Mouse (Mus musculus): ENCODE measurements at regions not wholly inside any gene's neighbourhood (a gene's known extent, or its start where the extent isn't known, plus 50 kb on each side); places are given as distances from the start of the nearest gene placed in this dataset.

DNA sequence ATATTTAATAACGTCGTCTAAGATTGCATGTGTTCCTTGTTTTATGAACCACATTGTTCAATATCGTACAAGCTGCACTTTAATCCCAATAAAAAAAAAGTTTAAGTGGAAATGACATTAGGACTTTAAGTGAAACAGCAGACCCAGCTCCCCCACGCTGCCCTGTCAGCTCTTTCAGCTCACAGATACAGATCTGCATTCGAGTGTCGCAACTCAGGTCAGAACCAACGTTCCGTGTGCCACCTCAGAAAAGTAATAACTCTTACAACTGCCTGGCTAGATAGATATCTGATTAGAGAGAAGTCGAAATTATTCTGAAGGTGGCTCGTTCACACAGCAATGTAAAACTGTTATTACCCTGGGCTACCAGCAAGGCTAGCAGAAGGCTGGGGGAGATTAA, 364.0 kb upstream of the Dach1 start:
- Histone ChIP-seq H3K9me3 (ENCODE audit: control insufficient read depth, low read length) (no peaks in the 10 kb centered on the region), H3K4me2 (ENCODE audit: low read depth, low read length, severe bottlenecking) (no peak overlapping the region), H3K9ac (ENCODE audit: low read length) (no peak overlapping the region), H3K27me3 (ENCODE audit: control insufficient read depth, insufficient read depth, low read length) (no peaks in the 10 kb centered on the region), H3K4me3 (ENCODE audit: low read depth, low read length) (no peak overlapping the region), H3K27ac (ENCODE audit: low read depth, low read length) (no peak overlapping the region), H3K4me1 (replicated peaks; ENCODE audit: control insufficient read depth, insufficient read depth, low read length) (no peaks in the 10 kb centered on the region), H3K36me3 (ENCODE audit: control insufficient read depth, insufficient read depth, low read length) (no peaks in the 10 kb centered on the region)
- 89% methylated on average over 10 of the region's 10 CpGs for WGBS
- no peak for ATAC-seq (replicated peaks; ENCODE audit: low FRiP score)
- no peak for DNase-seq (ENCODE audit: low spot score)

GRCm38 (mm10) chr14:98520966-98521365, 351.4 kb upstream of the Dach1 start:
- Histone ChIP-seq H3K4me1 (replicated peaks; ENCODE audit: control insufficient read depth, insufficient read depth, low read length) (no peaks in the 10 kb centered on the region), H3K27ac (ENCODE audit: low read depth, low read length) (no peak overlapping the region), H3K36me3 (ENCODE audit: control insufficient read depth, insufficient read depth, low read length) (no peaks in the 10 kb centered on the region), H3K9me3 (ENCODE audit: control insufficient read depth, low read length) (no peaks in the 10 kb centered on the region), H3K27me3 (ENCODE audit: control insufficient read depth, insufficient read depth, low read length) (no peaks in the 10 kb centered on the region), H3K4me2 (ENCODE audit: low read depth, low read length, severe bottlenecking) (no peak overlapping the region), H3K9ac (ENCODE audit: low read length) (no peak overlapping the region), H3K4me3 (ENCODE audit: low read depth, low read length) (no peak overlapping the region)
- DNase-seq (ENCODE audit: low spot score) (no peak), ATAC-seq (replicated peaks; ENCODE audit: low FRiP score) (no peak)
- WGBS: 97% methylated on average over 3 of the region's 3 CpGs

- H3K4me2 ChIP-seq (ENCODE audit: low read depth, low read length, severe bottlenecking): no peak overlapping the region
- ATAC-seq (replicated peaks; ENCODE audit: low FRiP score) (no peak), DNase-seq (ENCODE audit: low spot score) (no peak)
- 93% methylated on average over 6 of the region's 6 CpGs for WGBS
- H3K4me3 ChIP-seq (ENCODE audit: low read depth, low read length): no peak overlapping the region
- no peaks in the 10 kb centered on the region for H3K4me1 ChIP-seq (replicated peaks; ENCODE audit: control insufficient read depth, insufficient read depth, low read length)
- no peak overlapping the region for H3K9ac ChIP-seq (ENCODE audit: low read length)
- no peaks in the 10 kb centered on the region for H3K27me3 ChIP-seq (ENCODE audit: control insufficient read depth, insufficient read depth, low read length)
- H3K9me3 ChIP-seq (ENCODE audit: control insufficient read depth, low read length): no peaks in the 10 kb centered on the region
- no peaks in the 10 kb centered on the region for H3K36me3 ChIP-seq (ENCODE audit: control insufficient read depth, insufficient read depth, low read length)
- no peak overlapping the region for H3K27ac ChIP-seq (ENCODE audit: low read depth, low read length)
These were observed 335.8 kb upstream of the Dach1 start for GRCm38 (mm10) chr14:98505321-98505720.

- H3K9me3 ChIP-seq (ENCODE audit: control insufficient read depth, low read length): no peaks in the 10 kb centered on the region
- ATAC-seq (replicated peaks; ENCODE audit: low FRiP score) (no peak), DNase-seq (ENCODE audit: low spot score) (no peak)
- WGBS: 94% methylated on average over 8 of the region's 8 CpGs
- no peaks in the 10 kb centered on the region for H3K4me1 ChIP-seq (replicated peaks; ENCODE audit: control insufficient read depth, insufficient read depth, low read length)
- no peak overlapping the region for H3K4me3 ChIP-seq (ENCODE audit: low read depth, low read length)
- no peak overlapping the region for H3K27ac ChIP-seq (ENCODE audit: low read depth, low read length)
- H3K36me3 ChIP-seq (ENCODE audit: control insufficient read depth, insufficient read depth, low read length): no peaks in the 10 kb centered on the region
- no peak overlapping the region for H3K9ac ChIP-seq (ENCODE audit: low read length)
- H3K4me2 ChIP-seq (ENCODE audit: low read depth, low read length, severe bottlenecking): no peak overlapping the region
- H3K27me3 ChIP-seq (ENCODE audit: control insufficient read depth, insufficient read depth, low read length): no peaks in the 10 kb centered on the region
These were observed 307.9 kb upstream of the Dach1 start for GRCm38 (mm10) chr14:98477416-98477815.

DNA sequence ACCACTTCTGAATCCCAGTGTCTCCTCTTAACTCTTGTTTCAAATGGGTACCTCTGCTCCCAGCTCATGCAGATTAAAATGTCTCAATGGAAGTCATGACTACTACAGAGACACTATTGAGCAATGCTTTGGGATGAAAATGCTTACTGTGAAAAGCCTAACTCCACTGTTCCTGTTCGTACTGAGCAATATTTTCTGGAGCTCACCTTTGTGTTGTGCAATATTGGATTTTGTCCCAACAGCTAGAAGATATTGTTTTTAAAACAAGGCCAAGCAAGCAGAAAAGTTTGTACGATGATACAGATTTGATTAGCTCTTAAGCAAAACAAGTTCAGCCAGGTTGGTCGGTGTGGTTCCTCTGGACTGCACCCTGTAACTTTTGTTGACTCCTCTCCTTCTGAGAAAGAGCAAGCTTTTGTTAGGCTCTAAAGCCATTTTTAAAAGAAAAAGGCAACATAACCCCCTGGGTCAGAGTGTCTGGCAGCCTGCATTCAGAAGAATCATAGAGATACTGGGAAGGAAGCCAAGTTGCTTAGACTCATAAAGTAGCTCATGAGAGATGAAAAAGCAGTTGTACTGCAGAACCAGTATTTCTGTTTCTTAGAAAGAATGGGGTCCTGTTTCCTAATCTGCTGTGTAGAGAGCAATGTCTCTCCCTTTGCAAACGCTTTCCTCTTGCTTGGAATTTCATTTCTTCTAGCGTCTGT, 302.4 kb upstream of the Dach1 start:
- DNase-seq (ENCODE audit: low spot score): no peak
- no peaks in the 10 kb centered on the region for H3K27me3 ChIP-seq (ENCODE audit: control insufficient read depth, insufficient read depth, low read length)
- no peaks in the 10 kb centered on the region for H3K4me1 ChIP-seq (replicated peaks; ENCODE audit: control insufficient read depth, insufficient read depth, low read length)
- H3K27ac ChIP-seq (ENCODE audit: low read depth, low read length): no peak overlapping the region
- ATAC-seq (replicated peaks; ENCODE audit: low FRiP score): no peak
- no peak overlapping the region for H3K4me2 ChIP-seq (ENCODE audit: low read depth, low read length, severe bottlenecking)
- WGBS: 75% methylated on average over 5 of the region's 5 CpGs
- H3K9me3 ChIP-seq (ENCODE audit: control insufficient read depth, low read length): no peaks in the 10 kb centered on the region
- H3K4me3 ChIP-seq (ENCODE audit: low read depth, low read length): no peak overlapping the region
- H3K9ac ChIP-seq (ENCODE audit: low read length): no peak overlapping the region
- H3K36me3 ChIP-seq (ENCODE audit: control insufficient read depth, insufficient read depth, low read length): no peaks in the 10 kb centered on the region

DNA sequence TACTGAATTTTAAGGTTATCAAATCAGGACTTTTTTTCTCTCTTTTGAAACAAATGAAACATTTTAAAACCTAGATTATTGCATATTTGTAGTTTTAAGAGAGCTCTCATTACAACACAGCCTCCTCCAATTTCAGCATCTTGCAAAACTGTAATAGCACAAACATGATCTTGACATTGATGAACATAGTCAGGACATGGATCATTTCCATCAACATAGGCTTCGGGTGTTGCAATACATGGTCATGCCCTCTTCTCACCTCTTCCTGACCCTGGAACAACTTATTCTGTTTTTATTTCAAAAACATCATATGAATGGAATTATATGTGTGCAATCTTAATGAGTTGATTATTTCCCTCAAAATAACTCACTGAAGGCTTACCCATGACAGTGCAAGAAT, 284.9 kb upstream of the Dach1 start:
- DNase-seq (ENCODE audit: low spot score): no peak
- Histone ChIP-seq H3K9me3 (ENCODE audit: control insufficient read depth, low read length) (no peaks in the 10 kb centered on the region), H3K4me3 (ENCODE audit: low read depth, low read length) (no peak overlapping the region), H3K4me2 (ENCODE audit: low read depth, low read length, severe bottlenecking) (no peak overlapping the region), H3K36me3 (ENCODE audit: control insufficient read depth, insufficient read depth, low read length) (no peaks in the 10 kb centered on the region), H3K27ac (ENCODE audit: low read depth, low read length) (no peak overlapping the region), H3K9ac (ENCODE audit: low read length) (no peak overlapping the region), H3K27me3 (ENCODE audit: control insufficient read depth, insufficient read depth, low read length) (no peaks in the 10 kb centered on the region), H3K4me1 (replicated peaks; ENCODE audit: control insufficient read depth, insufficient read depth, low read length) (no peaks in the 10 kb centered on the region)
- WGBS: 81% methylated on average over 1 of the region's 1 CpGs
- ATAC-seq (replicated peaks; ENCODE audit: low FRiP score): no peak

GRCm38 (mm10) chr14:98452191-98452590, 282.6 kb upstream of the Dach1 start:
- Histone ChIP-seq H3K27me3 (ENCODE audit: control insufficient read depth, insufficient read depth, low read length) (no peaks in the 10 kb centered on the region), H3K4me3 (ENCODE audit: low read depth, low read length) (no peak overlapping the region), H3K27ac (ENCODE audit: low read depth, low read length) (no peak overlapping the region), H3K4me1 (replicated peaks; ENCODE audit: control insufficient read depth, insufficient read depth, low read length) (no peaks in the 10 kb centered on the region), H3K9ac (ENCODE audit: low read length) (no peak overlapping the region), H3K4me2 (ENCODE audit: low read depth, low read length, severe bottlenecking) (no peak overlapping the region), H3K9me3 (ENCODE audit: control insufficient read depth, low read length) (no peaks in the 10 kb centered on the region), H3K36me3 (ENCODE audit: control insufficient read depth, insufficient read depth, low read length) (no peaks in the 10 kb centered on the region)
- whole genome bisulfite sequencing: 73% methylated on average over 6 of the region's 6 CpGs
- DNase-seq (ENCODE audit: low spot score) (no peak), ATAC-seq (replicated peaks; ENCODE audit: low FRiP score) (no peak)

GRCm38 (mm10) chr14:98449568-98449967, 280.0 kb upstream of the Dach1 start:
- Histone ChIP-seq H3K36me3 (ENCODE audit: control insufficient read depth, insufficient read depth, low read length) (no peaks in the 10 kb centered on the region), H3K27me3 (ENCODE audit: control insufficient read depth, insufficient read depth, low read length) (no peaks in the 10 kb centered on the region), H3K4me3 (ENCODE audit: low read depth, low read length) (no peak overlapping the region), H3K27ac (ENCODE audit: low read depth, low read length) (no peak overlapping the region), H3K9me3 (ENCODE audit: control insufficient read depth, low read length) (no peaks in the 10 kb centered on the region), H3K4me1 (replicated peaks; ENCODE audit: control insufficient read depth, insufficient read depth, low read length) (no peaks in the 10 kb centered on the region), H3K9ac (ENCODE audit: low read length) (no peak overlapping the region), H3K4me2 (ENCODE audit: low read depth, low read length, severe bottlenecking) (no peak overlapping the region)
- 57% methylated on average over 5 of the region's 5 CpGs for WGBS
- no peak for DNase-seq (ENCODE audit: low spot score)
- no peak for ATAC-seq (replicated peaks; ENCODE audit: low FRiP score)

GRCm38 (mm10) chr14:98442411-98442810, 272.8 kb upstream of the Dach1 start:
- DNase-seq (ENCODE audit: low spot score) (no peak), ATAC-seq (replicated peaks; ENCODE audit: low FRiP score) (no peak)
- Histone ChIP-seq H3K9me3 (ENCODE audit: control insufficient read depth, low read length) (no peaks in the 10 kb centered on the region), H3K36me3 (ENCODE audit: control insufficient read depth, insufficient read depth, low read length) (no peaks in the 10 kb centered on the region), H3K4me2 (ENCODE audit: low read depth, low read length, severe bottlenecking) (no peak overlapping the region), H3K4me1 (replicated peaks; ENCODE audit: control insufficient read depth, insufficient read depth, low read length) (no peaks in the 10 kb centered on the region), H3K4me3 (ENCODE audit: low read depth, low read length) (no peak overlapping the region), H3K9ac (ENCODE audit: low read length) (no peak overlapping the region), H3K27me3 (ENCODE audit: control insufficient read depth, insufficient read depth, low read length) (no peaks in the 10 kb centered on the region), H3K27ac (ENCODE audit: low read depth, low read length) (no peak overlapping the region)
- WGBS: 93% methylated on average over 3 of the region's 3 CpGs

All from forebrain, embryonic 11.5 days (tissue).